Mouse (Mus musculus) cerebellum, postnatal 25 days (tissue): ENCODE results near the gene Klk1b1.
"Not testable (repeated sequence)": the region's sequence is repeated elsewhere in the genome, so short reads cannot be mapped to it uniquely, and the experiment has no call there.

Experiments
- DNase-seq, 2 experiments: peaks; one replicate each; pipeline ENCODE4 v3.0.0; 2021; ENCODE audit warnings: mixed read lengths in 2 of 2

Klk1b1 gene

DNA sequence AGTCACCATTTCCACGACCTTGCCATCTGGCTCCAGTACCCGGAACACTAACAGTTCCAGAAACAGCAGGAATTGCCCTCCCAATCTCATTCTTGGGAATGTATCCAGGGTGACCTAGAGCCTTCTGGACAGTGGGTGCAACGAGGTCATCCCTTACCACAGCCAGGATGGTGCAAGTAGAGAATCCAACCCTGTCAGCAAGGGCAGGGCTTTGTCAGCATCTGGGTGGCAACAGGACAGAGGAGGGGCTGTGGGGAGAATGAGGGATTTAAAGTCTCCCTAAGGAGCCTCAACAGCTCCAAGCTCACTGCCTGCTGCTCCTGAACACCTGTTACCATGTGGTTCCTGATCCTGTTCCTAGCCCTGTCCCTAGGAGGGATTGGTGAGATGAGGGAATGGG is at the start of gene Klk1b1:
Gene Klk1b1 (plus strand): TSS at position 301 of the 400 bp plus-strand sequence.
- no peak for DNase-seq

DNA sequence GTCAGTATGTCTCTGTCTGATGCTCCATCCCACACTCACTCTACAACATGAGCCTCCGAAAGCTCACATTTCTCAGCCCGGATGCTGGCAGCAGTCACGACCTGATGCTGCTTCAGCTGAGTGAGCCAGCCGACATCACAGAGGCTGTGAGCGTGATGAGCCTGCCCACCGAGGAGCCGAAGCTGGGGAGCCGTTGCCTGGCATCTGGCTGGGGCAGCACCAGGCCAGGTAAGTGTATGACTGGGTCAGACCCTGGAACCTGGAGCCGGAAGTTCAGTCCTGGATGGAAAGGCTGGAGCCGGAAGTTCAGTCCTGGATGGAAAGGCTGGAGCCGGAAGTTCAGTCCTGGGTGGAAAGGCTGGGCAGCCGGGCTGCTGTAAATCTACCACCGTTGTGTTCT is 48.1 kb upstream of the Klk1b1 start:
- DNase-seq: no peak

DNA sequence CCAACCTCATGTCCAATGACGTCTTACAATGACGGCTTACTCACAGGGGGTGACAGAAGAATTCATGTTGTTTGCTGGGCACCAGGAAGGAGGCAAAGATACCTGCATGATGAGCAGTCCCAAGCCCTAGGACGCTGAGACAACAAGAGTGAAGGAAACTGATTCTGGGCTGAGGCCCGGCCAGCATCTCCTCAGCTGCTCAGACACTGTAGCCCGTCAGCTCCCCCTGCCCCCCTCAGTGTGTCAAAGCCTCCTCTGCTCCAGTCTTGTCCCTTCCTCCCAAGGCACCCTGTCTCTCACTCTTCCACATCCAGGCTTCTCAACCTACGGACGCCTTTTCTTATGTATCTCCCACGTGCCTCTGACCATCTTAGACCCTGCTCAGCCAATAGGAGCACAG is 47.7 kb upstream of the Klk1b1 start:
- DNase-seq: no peak

DNA sequence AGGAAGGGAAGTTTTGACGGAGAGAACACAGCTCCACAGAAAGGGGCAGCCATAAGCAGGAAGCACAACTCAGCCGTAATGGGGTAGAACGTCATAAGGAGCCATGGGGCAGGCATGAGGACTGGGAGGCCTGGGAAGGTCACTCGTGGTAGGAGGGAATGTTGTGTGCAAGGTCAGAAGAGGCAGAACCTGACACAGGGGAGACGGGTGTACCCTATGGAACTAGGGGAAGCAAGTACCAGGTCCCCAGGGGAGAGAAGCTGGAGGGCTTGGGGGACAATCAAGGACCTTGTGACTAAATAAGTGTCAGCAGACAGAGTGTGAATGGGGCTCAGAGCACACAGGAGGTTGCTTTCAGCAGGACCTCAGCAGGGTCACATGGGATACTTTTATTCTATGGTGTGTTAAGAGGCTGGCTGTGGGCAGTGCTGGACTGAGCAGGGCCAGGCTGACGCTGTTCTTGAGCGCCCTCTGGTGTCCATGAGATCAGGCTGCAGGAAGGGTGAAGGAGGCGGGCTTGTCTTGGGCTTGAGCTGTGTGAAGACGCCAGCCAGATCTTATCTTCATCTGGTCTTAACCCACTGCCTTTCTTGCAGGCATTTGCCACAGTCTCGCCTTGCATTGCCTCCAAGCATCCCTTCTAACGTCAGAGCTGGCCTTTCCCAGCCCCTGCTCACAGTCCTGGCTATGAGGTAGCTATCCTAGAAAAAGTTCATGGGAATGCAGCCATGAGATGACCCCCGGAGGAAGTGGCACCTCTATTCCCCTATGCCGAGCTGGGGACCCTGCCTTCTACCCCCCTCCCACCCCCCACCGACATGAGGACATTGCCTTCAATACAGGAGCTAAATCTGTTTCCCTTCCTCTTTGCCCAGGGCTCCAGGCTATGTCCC is 46.7 kb upstream of the Klk1b1 start:
- peak; percentile 40 to 72 for DNase-seq

DNA sequence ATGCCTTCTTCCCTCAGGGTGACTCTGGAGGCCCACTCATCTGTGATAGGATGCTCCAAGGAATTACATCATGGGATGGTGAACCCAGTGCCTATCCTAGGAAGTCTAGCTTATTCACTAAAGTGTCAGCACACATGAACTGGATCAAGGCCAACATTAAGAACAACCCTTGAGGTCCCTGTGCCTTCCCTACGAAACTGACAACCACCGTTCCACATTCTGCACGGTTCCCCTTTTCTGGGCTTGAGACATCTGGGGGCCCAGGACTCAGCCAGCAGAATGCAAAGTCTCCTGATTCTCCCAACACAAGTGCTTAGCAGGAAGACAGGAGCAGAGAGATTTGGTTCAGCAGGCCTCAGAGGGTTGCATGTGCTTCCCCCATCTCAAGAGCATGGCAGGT is 46.0 kb upstream of the Klk1b1 start:
- DNase-seq: no peak

DNA sequence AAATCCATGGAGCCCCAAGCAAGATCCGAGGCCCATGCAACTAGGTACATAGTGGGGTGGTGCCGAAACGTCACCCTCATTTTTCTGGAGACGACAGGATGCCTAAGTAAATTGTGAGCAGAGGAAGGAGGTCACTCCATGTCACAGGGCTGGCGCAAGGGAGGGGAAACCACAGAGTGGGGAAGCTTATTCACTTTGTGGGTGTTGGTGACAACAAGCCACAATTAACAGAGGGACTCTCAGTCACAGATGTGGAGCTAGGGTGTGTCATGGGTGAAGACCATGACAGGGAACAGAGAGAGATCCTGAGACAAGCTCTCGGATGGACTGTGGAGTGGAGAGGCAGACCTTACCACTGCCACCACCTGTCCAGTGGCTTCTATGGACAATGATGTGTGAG is 45.5 kb upstream of the Klk1b1 start:
- no peak for DNase-seq

DNA sequence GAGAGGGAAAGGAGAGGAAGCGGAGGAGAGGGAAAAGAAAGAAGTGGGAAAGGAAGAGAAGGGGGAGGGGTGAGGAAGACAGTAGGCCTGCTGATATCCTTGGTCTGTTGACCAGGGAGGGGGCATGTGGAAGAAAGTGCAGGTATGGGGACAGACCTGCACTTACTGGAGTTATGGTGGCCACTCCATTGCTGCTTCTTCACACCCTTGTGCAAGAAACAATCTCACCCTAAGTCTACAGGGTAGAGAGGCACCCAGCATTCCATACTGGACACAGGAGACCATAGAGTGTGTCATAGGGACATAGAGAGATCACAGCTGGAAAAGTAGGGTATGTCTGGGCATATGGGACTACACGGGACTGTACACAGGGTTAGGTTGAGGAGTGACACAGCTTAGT is 44.6 kb upstream of the Klk1b1 start:
- no peak for DNase-seq

DNA sequence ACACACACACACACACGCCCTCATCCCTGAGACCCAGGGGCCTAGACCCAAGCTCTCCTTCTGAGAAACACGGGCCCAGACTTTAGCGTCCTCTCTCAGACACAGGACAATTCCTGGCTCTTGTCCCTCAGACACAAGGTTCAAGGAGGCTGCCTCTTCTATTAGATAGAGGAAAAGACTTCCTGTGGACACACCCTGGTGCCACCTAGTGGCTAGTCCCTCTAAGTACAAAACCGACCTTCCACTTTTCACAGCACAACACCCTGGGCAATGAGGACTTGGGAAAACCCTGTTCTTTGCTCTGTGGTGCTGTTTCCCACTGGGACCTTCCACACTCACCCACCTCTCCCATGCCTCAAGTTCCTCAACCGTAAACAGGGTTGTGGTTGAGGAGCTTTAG is 40.6 kb upstream of the Klk1b1 start:
- DNase-seq: no peak

DNA sequence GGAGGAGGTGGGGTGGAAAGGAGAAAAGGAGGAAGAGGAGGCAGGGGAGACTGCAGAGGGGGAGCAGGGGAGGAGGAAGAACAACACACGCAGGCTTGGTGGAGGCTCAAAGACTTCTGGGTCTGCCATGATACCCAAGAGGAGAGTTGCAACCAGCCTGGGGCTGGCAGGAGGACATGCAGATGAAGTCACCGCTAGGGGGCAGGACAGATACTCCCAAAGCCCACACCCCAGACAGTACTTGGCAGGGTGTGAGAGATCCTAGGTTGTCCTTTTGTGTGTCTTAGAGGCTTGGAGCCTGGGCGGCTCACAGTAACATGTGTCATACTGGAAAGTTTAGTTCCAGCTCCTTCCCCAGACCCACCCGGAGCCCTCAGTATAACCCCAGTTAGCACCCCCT is 38.0 kb upstream of the Klk1b1 start:
- DNase-seq: peak in 1 of 2 experiments; percentile 11

DNA sequence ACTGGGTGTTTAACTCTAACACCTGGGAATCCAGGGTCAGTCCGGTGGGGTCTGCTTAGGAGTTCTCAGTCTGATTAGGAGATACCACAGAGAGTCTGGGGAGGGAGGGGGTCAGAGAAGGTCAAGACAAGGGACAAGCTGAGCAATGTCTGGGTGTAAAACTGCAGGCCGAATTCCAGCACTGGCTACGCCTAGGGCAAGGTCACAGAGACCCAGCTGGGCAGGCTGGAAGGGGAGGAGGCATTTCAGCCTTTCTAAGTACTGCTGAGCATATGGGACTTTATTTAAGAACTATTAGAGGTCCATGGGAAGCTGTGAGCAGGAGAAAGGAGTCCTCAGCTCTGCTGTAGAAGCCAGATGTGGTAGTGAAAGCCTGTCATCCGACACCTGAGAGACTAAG is 34.2 kb upstream of the Klk1b1 start:
- DNase-seq: no peak

DNA sequence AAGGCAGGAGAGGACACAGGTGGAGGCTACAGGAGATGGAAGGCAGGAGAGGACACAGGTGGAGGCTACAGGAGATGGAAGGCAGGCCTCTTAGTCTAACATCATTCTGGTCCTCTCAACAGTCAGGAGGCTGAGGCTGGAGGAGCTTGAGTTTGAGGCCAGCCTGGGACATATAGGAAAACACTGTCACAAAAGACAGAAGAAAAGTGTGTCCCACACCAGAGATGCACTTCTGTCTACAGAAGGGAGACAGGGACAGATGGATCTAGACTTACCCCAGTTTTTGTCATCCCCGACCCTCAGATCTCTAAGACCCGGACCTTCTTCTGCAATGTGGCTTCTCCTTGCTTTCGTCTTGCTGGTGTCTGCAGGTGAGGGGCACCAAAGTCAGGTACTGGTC is 33.1 kb upstream of the Klk1b1 start, which contains the start of gene Klk15:
Gene Klk15 (plus strand): TSS at position 301 of the 400 bp plus-strand sequence.
- no peak for DNase-seq

DNA sequence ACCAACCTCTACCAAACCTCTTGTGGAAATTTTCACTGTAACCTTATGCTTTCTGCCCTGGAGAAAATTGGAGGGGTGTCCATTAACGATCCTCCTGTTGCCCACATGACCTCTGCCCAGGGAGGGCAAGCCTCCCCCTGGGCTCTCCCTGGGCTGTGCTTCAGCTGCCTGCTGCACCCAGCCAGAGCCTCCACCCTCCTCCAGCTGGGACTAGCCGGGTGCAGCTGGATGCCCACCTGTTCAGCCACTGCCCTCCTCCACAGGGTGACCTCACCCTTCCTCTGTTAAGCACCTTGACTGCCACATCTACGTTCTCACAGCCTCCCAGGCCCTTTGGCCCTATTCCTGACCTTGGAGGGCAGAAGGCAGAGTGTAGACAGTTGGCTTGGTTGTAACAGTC is 31.8 kb upstream of the Klk1b1 start:
- DNase-seq: no peak

DNA sequence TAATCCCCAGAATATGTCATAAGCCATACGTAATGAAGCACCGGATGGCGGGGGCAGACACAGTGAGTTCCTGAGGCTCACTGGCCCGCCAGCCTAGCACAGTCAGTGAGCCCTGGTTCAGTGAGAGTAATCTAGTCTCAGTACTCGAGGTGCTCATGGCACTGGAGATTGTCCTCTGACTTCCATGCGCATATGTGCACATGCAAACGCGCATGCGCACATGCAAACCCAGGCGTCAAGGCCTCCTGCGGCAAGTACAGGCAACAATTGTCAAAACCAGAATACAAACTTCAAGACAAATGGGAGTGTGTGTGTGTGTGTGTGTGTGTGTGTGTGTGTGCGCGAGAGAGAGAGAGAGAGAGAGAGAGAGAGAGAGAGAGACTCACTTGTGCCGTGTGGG is 30.0 kb upstream of the Klk1b1 start:
- no peak for DNase-seq

DNA sequence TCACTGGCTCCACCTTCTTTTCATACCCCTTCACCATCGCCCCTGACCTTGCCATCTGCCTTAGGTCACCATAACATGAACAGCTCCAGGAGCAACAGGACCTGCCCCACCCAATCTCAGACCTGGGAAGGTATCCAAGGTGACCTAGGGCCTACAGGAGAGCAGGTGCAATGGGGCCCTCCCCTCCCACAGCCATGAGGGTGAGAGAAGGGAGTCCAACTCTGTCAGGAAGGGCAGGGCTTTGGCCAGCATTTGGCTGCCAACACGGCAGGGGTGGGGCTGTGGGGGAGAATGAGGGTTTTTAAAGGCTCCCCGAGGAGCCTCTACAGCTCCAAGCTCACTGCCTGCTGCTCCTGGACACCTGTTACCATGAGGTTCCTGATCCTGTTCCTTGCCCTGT is 24.3 kb upstream of the Klk1b1 start:
- not testable (repeated sequence) for DNase-seq

DNA sequence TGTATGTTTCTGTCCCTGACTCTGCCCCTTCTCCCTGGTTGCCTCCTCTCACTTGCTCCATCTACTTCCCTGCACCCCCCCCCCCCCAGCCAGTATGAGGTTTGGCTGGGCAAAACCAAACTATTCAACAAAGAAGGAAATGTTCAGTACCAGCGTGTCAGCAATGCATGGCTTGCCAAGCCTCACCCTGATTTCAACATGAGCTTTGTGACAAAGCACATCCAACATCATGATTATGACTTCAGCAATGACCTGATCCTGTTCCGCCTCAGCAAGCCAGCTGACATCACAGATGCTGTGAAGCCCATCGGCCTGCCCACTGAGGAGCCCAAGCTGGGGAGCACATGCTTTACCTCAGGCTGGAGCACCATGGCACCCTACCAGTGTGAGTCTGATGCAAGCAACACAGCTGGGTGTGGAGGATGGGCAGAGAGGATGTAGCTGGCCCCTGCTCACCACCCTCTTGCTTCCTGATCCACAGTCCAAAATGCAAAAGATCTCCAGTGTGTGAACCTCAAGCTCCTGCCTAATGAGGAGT is 21.8 kb upstream of the Klk1b1 start:
- DNase-seq: no peak

DNA sequence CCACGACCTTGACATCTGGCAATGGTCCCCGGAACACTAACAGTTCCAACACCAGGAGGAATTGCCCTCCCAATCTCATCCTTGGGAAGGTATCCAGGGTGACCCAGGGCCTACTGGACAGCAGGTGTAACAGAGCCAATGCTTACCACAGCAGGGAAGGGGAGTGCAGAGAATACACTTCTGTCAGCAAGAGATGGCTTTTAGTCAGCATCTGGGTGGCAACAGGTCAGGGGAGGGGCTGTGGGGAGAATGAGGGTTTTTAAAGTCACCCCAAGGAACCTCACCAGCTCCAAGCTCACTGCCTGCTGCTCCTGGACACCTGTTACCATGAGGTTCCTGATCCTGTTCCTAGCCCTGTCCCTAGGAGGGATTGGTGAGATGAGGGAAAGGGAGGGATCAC is 16.2 kb upstream of the Klk1b1 start, which contains the start of gene Klk1b8:
Gene Klk1b8 (plus strand): TSS at position 301 of the 400 bp plus-strand sequence.
- DNase-seq: no peak

DNA sequence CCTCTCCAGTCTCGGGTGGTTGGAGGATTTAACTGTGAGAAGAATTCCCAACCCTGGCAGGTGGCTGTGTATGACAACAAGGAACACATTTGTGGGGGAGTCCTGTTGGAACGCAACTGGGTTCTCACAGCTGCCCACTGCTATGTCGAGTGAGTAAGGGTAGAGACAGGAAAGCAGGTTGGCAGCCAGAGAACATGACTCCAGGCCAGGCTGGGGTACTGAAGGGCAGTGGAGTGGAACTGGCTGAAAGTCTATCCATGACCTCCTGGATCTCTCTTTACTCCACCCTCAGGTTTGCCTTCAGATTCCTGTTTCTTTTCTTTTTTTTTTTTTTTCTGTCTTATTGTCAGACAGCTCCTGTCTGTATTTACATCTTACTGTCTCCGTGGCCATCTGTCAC is 13.8 kb upstream of the Klk1b1 start:
- DNase-seq: no peak

DNA sequence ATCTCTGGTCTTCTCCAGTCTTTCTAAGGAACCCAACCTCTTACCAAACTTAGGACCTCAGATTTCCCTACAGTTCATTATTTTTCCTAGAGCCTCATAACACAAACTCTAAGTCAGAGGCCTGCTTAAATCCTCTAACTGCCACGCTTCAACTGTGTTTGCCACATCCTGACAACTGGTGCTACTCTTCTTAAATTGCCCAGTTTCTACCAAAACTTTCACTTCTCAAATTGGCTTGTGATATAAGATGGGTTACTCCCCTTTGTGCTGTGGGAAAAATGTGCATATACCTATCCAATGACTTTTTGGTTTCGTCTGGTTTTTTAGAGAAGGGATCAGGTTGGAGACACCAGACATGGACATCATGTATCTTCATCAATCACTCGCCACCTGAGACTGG is 507 bp downstream of the Klk1b1 start:
- no peak for DNase-seq

DNA sequence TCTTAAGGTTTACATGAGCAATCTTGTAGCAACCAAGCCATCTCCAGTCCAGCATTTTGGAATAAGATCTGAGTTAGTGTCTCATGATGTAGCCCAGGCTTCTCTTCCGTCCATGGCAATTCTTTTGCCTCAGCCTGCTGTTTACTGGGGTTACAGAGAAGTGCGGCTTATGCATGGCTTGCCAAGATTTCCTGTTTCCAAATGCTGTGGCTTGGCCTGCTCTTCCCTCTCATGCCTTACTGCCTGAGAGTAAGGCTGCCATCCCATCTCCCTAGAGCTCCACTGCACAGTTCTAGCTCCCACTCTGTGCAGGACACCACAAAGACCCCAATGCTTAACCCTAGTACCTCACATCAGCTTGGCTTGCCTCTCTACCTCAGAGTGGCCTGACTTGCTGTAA is 1.1 kb downstream of the Klk1b1 start:
- DNase-seq: no peak

DNA sequence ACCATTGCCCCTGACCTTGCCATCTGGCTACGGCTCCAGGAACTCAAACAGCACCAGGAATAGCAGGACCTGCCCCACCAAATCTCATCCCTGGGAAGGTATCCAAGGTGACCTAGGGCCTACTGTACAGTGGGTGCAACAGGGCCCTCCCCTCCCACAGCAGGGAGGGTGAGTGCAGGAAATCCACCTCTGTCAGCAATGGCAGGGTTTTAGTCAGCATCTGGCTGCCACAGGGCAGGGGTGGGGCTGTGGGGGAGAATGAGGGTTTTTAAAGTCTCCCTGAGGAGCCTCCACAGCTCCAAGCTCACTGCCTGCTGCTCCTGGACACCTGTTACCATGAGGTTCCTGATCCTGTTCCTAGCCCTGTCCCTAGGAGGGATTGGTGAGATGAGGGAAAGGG is 9.2 kb downstream of the Klk1b1 start, which contains the start of gene Klk1b9:
Gene Klk1b9 (plus strand): TSS at position 301 of the 400 bp plus-strand sequence.
- DNase-seq: not testable (repeated sequence)

DNA sequence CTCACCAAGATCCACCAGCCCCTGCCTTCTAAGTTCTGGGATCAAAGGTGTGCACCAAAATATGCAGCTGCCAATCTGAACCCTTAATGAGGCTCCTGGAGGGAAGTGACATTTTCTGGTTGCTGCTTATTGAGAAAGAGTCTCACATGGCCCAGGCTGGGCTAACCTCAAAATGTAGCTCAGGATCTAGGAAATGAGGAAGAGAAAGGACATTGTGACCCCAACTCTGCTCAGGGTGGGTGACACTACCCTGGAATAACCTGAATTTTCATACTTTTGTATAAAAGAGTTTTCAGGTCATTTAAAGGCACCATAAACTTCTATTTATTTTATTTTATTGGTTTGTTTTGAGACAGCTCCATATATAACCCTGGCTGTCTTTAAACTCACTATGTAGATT is 19.1 kb downstream of the Klk1b1 start:
- DNase-seq: no peak

DNA sequence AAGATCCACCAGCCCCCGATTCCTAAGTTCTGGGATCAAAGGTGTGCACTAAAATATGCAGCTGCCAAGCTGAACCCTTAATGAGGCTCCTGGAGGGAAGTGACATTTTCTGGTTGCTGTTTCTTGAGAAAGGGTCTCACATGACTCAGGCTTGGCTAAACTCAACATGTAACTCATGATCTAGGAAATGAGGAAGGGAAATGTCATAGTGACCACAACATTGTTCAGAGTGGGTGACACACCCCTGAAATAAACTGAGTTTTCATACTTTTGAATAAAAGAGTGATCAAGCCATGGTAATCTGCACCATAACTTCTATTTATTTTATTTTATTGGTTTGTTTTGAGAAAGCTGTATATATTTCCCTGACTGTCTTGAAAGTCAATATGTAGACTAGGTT is 28.3 kb downstream of the Klk1b1 start:
- not testable (repeated sequence) for DNase-seq

DNA sequence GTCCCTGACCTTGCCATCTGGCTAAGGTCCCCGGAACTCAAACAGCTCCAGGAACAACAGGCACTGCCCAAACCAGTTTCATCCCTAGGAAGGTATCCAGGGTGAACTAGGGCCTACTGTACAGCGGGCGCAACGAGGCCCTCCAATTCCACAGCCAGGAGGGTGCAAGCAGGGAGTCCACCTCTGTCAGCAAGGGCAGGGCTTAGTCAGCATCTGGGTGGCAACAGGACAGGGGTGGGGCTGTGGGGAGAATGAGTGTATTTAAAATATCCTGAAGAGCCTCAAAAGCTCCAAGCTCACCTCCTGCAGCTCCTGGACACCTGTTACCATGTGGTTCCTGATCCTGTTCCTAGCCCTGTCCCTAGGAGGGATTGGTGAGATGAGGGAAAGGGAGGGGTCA is 29.0 kb downstream of the Klk1b1 start, which contains the start of gene Klk1b11:
Gene Klk1b11 (plus strand): TSS at position 301 of the 400 bp plus-strand sequence.
- DNase-seq: not testable (repeated sequence)

DNA sequence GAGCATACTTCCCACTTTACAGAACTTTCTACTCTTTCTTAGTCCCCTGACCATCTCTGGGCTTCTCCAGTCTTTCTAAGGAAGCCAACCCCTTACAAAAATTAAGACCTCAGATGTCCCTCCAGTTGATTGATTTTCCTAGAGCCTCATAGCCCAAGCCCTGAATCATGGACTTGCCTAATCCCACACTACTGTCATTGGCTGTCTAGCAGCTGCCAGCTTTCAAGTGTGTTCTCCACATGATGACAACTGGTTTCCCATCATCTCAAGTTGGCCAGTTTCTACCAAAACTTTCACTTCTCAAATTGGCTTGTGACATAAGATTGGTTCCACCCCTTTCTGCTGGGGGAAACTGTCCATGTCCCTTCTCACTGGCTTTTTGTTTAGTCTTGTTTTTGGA is 38.3 kb downstream of the Klk1b1 start:
- no peak for DNase-seq
